8 mouse cellular contexts compared by ENCODE assay signal in the genomic region with DNA sequence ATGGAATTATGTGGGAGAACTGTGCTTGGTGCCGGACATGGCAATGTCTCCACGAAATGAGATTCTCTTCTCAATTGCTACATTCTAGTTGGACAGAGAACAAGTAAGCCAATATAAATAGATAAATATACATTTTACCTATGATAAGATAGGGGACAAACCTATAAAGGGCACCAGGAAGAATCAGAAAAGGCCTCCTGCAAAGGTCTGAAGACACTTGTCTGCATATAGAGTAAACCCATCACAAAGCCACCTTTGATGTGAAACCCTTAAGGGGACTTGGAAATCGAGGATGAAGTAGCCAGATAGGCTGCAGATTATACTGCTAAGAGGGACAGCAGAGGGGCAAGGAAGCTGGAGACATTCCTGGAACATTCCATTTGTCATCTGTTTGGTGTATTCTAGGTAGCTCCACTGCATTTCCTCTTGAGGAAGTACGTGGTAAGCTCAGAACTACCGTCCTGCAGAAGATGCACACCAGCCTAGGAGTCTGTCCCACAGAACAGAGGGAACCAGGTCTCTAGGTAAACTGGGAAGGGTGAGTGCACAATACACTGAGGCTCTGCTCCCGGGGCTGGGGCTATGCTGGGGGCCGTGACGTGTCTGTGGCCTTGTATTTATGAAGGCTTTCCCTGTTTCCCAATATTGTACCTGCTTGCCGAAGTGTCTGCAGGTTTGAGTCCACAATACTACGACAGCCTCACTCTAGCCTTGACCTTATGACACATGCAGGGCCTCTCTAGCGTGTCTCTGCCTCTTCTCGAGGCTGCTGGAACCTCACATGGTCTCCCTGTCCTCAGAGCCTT. TPM values are rescaled to one million over a fixed set of nuclear protein-coding genes. Genes with fewer than 3 reads are reported as not detected.
DNase-seq lines count a peak whose midpoint lies in the region; ATAC-seq and TF ChIP-seq lines count a peak whose summit lies in the region.

No protein-coding gene starts in this region.

- no peak for DNase-seq in layer of hippocampus, adult 2 months (ENCODE audit: low spot score in 2 of 2)
- DNase-seq in layer of hippocampus, postnatal 14 days (ENCODE audit: low spot score in 2 of 2): no peak
- DNase-seq in induced T-regulatory cell, adult 2 months (ENCODE audit: low read depth): peak; percentile 47
- DNase-seq in naive thymus-derived CD4-positive, alpha-beta T cell, adult 2 months (ENCODE audit: low read depth): peak; percentile 38
- DNase-seq in urinary bladder, postnatal 25 days (ENCODE audit: low spot score): no peak
- no peak for DNase-seq in lung, postnatal 36 days

- H3K4me1 ChIP-seq in embryonic facial prominence, embryonic 13.5 days: peaks cover 46% of the 10 kb centered on the region

- ATAC-seq in embryonic facial prominence, embryonic 13.5 days (ENCODE audit: insufficient number of reproducible peaks, insufficient read depth, low FRiP score, low TSS enrichment, low read depth): no peak
- no peak for ATAC-seq in CD4-positive, CD25-positive, alpha-beta regulatory T cell, adult 4 months

- no peaks in the 10 kb centered on the region for H3K27me3 ChIP-seq in embryonic facial prominence, embryonic 13.5 days

- peak overlapping the region; percentile 99 for H3K4me3 ChIP-seq in layer of hippocampus, adult 2 months
- H3K4me3 ChIP-seq in embryonic facial prominence, embryonic 13.5 days: peak overlapping the region; percentile 94

- peak overlapping the region; percentile 69 for H3K4me2 ChIP-seq in embryonic facial prominence, embryonic 13.5 days

- H3K36me3 ChIP-seq in embryonic facial prominence, embryonic 13.5 days: peaks cover 13% of the 10 kb centered on the region

- peak overlapping the region; percentile 94; the same call in 1 of the 2 replicates for H3K9ac ChIP-seq in embryonic facial prominence, embryonic 13.5 days

- no peak for TF ChIP-seq CTCF in layer of hippocampus, adult 2 months (conservative IDR thresholded peaks at IDR 0.05)

- H3K9me3 ChIP-seq in embryonic facial prominence, embryonic 13.5 days: no peaks in the 10 kb centered on the region

- peak overlapping the region; percentile 99 for H3K27ac ChIP-seq in layer of hippocampus, adult 2 months
- peak overlapping the region; percentile 78 for H3K27ac ChIP-seq in embryonic facial prominence, embryonic 13.5 days

- 81% methylated on average over 12 of the region's 12 CpGs for WGBS in embryonic facial prominence, embryonic 13.5 days

RNA-seq across cellular contexts. Expression of gene Ube2v1, which starts 1.0 kb away (rescaled TPM):
- 100 to 1,000 TPM; 216 to 232 TPM for total RNA-seq in layer of hippocampus, adult 2 months (2021)
- total RNA-seq in layer of hippocampus, postnatal 14 days (2021): 100 to 1,000 TPM; 242 to 247 TPM
- polyA plus RNA-seq in embryonic facial prominence, embryonic 13.5 days (2015; fragmentation: Nextera tagmentation; extraction: Ambion mirVana): 243 and 262 TPM in 2 replicates
- polyA plus RNA-seq in CD4-positive, CD25-positive, alpha-beta regulatory T cell, adult 4 months (2017; shearing (Covaris generic)): 100 to 1,000 TPM; 373 to 544 TPM

RNA-seq across cellular contexts. Expression of gene Gm20431, which starts 28.4 kb away (rescaled TPM):
- 10 to 100 TPM; 36.5 to 44.2 TPM for total RNA-seq in layer of hippocampus, adult 2 months (2021)
- total RNA-seq in layer of hippocampus, postnatal 14 days (2021): 10 to 100 TPM; 38.9 to 50.9 TPM
- polyA plus RNA-seq in embryonic facial prominence, embryonic 13.5 days (2015; fragmentation: Nextera tagmentation; extraction: Ambion mirVana): 9.4 and 13.4 TPM in 2 replicates
- not detected for polyA plus RNA-seq in CD4-positive, CD25-positive, alpha-beta regulatory T cell, adult 4 months (2017; shearing (Covaris generic))

RNA-seq across cellular contexts. Expression of gene Cebpb, which starts 55.8 kb away (rescaled TPM):
- 10 to 100 TPM; 25.8 to 32.0 TPM for total RNA-seq in layer of hippocampus, adult 2 months (2021)
- 10 to 100 TPM; 18.6 to 21.7 TPM for total RNA-seq in layer of hippocampus, postnatal 14 days (2021)
- polyA plus RNA-seq in embryonic facial prominence, embryonic 13.5 days (2015; fragmentation: Nextera tagmentation; extraction: Ambion mirVana): 2.3 and 10.1 TPM in 2 replicates
- 1 to 10 TPM in 1 of 2 experiments, under 1 TPM in 1; 0.70 to 2.7 TPM for polyA plus RNA-seq in CD4-positive, CD25-positive, alpha-beta regulatory T cell, adult 4 months (2017; shearing (Covaris generic))

RNA-seq across cellular contexts. Expression of gene Tmem189, which starts 56.7 kb away (rescaled TPM):
- total RNA-seq in layer of hippocampus, adult 2 months (2021): 10 to 100 TPM; 43.6 to 46.9 TPM
- total RNA-seq in layer of hippocampus, postnatal 14 days (2021): 10 to 100 TPM; 69.5 to 71.9 TPM
- polyA plus RNA-seq in embryonic facial prominence, embryonic 13.5 days (2015; fragmentation: Nextera tagmentation; extraction: Ambion mirVana): 39.3 and 41.3 TPM in 2 replicates
- 10 to 100 TPM; 12.2 to 16.0 TPM for polyA plus RNA-seq in CD4-positive, CD25-positive, alpha-beta regulatory T cell, adult 4 months (2017; shearing (Covaris generic))

Comparison
In these comparisons a context has a peak if more than half of its experiments do, and no peak if none do; other contexts are left out.
1. DNase-seq: peak in induced T-regulatory cell, adult 2 months (single experiment) and naive thymus-derived CD4-positive, alpha-beta T cell, adult 2 months (single experiment); none in layer of hippocampus, adult 2 months (0 of 2), layer of hippocampus, postnatal 14 days (0 of 2), urinary bladder, postnatal 25 days (single experiment) and lung, postnatal 36 days (single experiment).